Mouse (Mus musculus): ENCODE results near the gene Dnaaf3. TPM values are rescaled to one million over a fixed set of nuclear protein-coding genes. Genes with fewer than 3 reads are reported as not detected.

The Dnaaf3 gene
- polyA plus RNA-seq, 1 experiment from 2014 or later, result 0.85 TPM

GRCm38 (mm10) chr7:4513829-4514712 is 18.2 kb downstream of the Dnaaf3 start:
- no peaks in the 10 kb centered on the region for H3K27me3 ChIP-seq (ENCODE audit: control insufficient read depth, insufficient read depth, low read length)
- no peaks in the 10 kb centered on the region for H3K9me3 ChIP-seq (ENCODE audit: control insufficient read depth, low read length)
- H3K27ac ChIP-seq (ENCODE audit: low read depth, low read length), result no peak overlapping the region
- no peak overlapping the region for H3K4me3 ChIP-seq (ENCODE audit: low read depth, low read length)
- peaks cover 14% of the 10 kb centered on the region for H3K4me1 ChIP-seq (ENCODE audit: control insufficient read depth, insufficient read depth, low read length)
- H3K4me2 ChIP-seq, result no peak overlapping the region
- ATAC-seq (ENCODE audit: low FRiP score) (no peak), DNase-seq (ENCODE audit: low spot score, missing footprints) (no peak)
- no peaks in the 10 kb centered on the region for H3K36me3 ChIP-seq (ENCODE audit: control insufficient read depth, insufficient read depth, low read length)
- H3K9ac ChIP-seq (ENCODE audit: low read length), result no peak overlapping the region
- 54% methylated on average over 6 of the region's 6 CpGs for WGBS

GRCm38 (mm10) chr7:4513236-4513635 is 19.0 kb downstream of the Dnaaf3 start:
- 29% methylated on average over 13 of the region's 13 CpGs for WGBS
- Histone ChIP-seq H3K27me3 (ENCODE audit: control insufficient read depth, insufficient read depth, low read length) (no peaks in the 10 kb centered on the region), H3K4me1 (ENCODE audit: control insufficient read depth, insufficient read depth, low read length) (peaks cover 14% of the 10 kb centered on the region), H3K36me3 (ENCODE audit: control insufficient read depth, insufficient read depth, low read length) (no peaks in the 10 kb centered on the region), H3K4me2 (no peak overlapping the region), H3K9me3 (ENCODE audit: control insufficient read depth, low read length) (no peaks in the 10 kb centered on the region), H3K4me3 (ENCODE audit: low read depth, low read length) (no peak overlapping the region), H3K9ac (ENCODE audit: low read length) (no peak overlapping the region), H3K27ac (ENCODE audit: low read depth, low read length) (no peak overlapping the region)
- peak; percentile 94 for DNase-seq (ENCODE audit: low spot score, missing footprints)
- ATAC-seq (ENCODE audit: low FRiP score), result no peak

- Histone ChIP-seq H3K9me3 (ENCODE audit: control insufficient read depth, low read length) (no peaks in the 10 kb centered on the region), H3K9ac (ENCODE audit: low read length) (no peak overlapping the region), H3K27ac (ENCODE audit: low read depth, low read length) (no peak overlapping the region), H3K4me2 (no peak overlapping the region), H3K27me3 (ENCODE audit: control insufficient read depth, insufficient read depth, low read length) (no peaks in the 10 kb centered on the region), H3K4me3 (ENCODE audit: low read depth, low read length) (no peak overlapping the region), H3K4me1 (ENCODE audit: control insufficient read depth, insufficient read depth, low read length) (peaks cover 14% of the 10 kb centered on the region), H3K36me3 (ENCODE audit: control insufficient read depth, insufficient read depth, low read length) (no peaks in the 10 kb centered on the region)
- no peak for ATAC-seq (ENCODE audit: low FRiP score)
- DNase-seq (ENCODE audit: low spot score, missing footprints), result no peak
- 82% methylated on average over 8 of the region's 8 CpGs for WGBS
Measured at GRCm38 (mm10) chr7:4511489-4512224, 20.6 kb downstream of the Dnaaf3 start.

DNA sequence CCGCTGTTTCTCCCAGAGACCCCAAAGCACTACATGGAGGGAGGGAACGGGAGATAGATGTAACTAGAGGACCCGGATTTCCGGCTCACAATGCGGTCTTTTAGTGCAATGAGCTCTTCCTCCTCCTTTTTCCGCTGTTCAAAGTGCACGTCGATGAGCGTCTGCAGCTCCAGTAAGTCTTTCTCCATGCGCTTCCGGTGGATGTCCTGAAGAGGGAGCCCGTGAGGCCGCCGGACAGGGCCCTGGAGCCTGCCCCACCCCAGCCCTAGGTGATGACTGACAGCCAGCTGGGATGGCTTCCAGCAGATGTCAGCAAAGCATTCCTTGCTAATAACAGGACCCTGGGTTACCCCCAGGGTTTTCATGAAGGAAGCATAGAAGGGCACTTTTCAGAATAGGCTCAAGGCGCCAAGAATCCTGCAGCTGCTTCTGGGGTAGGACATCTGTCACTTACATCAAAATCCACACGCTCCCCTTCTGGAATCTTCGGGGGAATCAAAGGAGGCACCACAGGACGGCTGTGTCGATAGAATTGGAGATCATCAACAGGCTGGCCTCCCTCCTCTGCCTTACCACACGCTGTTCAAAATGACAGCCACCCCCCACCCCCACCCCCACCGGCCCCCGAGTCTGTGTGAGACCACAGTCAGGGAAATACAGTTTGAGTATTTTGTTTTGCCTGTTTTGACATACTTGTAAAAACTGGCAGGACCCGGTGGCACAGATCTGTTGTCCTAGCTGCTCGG is 22.2 kb downstream of the Dnaaf3 start:
- H3K4me2 ChIP-seq, result no peak overlapping the region
- no peaks in the 10 kb centered on the region for H3K27me3 ChIP-seq (ENCODE audit: control insufficient read depth, insufficient read depth, low read length)
- DNase-seq (ENCODE audit: low spot score, missing footprints) (peak; percentile 95), ATAC-seq (ENCODE audit: low FRiP score) (peak; percentile 80)
- no peak overlapping the region for H3K4me3 ChIP-seq (ENCODE audit: low read depth, low read length)
- H3K27ac ChIP-seq (ENCODE audit: low read depth, low read length), result no peak overlapping the region
- WGBS, result 20% methylated on average over 24 of the region's 24 CpGs
- peaks cover 4% of the 10 kb centered on the region for H3K4me1 ChIP-seq (ENCODE audit: control insufficient read depth, insufficient read depth, low read length)
- no peaks in the 10 kb centered on the region for H3K9me3 ChIP-seq (ENCODE audit: control insufficient read depth, low read length)
- no peak overlapping the region for H3K9ac ChIP-seq (ENCODE audit: low read length)
- H3K36me3 ChIP-seq (ENCODE audit: control insufficient read depth, insufficient read depth, low read length), result no peaks in the 10 kb centered on the region

- H3K27me3 ChIP-seq (ENCODE audit: control insufficient read depth, insufficient read depth, low read length), result no peaks in the 10 kb centered on the region
- H3K4me3 ChIP-seq (ENCODE audit: low read depth, low read length), result no peak overlapping the region
- ATAC-seq (ENCODE audit: low FRiP score) (no peak), DNase-seq (ENCODE audit: low spot score, missing footprints) (no peak)
- WGBS, result 89% methylated on average over 8 of the region's 8 CpGs
- H3K27ac ChIP-seq (ENCODE audit: low read depth, low read length), result no peak overlapping the region
- no peak overlapping the region for H3K9ac ChIP-seq (ENCODE audit: low read length)
- no peaks in the 10 kb centered on the region for H3K4me1 ChIP-seq (ENCODE audit: control insufficient read depth, insufficient read depth, low read length)
- no peaks in the 10 kb centered on the region for H3K36me3 ChIP-seq (ENCODE audit: control insufficient read depth, insufficient read depth, low read length)
- H3K9me3 ChIP-seq (ENCODE audit: control insufficient read depth, low read length), result no peaks in the 10 kb centered on the region
- H3K4me2 ChIP-seq, result no peak overlapping the region
Measured at GRCm38 (mm10) chr7:4508739-4509116, 23.5 kb downstream of the Dnaaf3 start.

DNA sequence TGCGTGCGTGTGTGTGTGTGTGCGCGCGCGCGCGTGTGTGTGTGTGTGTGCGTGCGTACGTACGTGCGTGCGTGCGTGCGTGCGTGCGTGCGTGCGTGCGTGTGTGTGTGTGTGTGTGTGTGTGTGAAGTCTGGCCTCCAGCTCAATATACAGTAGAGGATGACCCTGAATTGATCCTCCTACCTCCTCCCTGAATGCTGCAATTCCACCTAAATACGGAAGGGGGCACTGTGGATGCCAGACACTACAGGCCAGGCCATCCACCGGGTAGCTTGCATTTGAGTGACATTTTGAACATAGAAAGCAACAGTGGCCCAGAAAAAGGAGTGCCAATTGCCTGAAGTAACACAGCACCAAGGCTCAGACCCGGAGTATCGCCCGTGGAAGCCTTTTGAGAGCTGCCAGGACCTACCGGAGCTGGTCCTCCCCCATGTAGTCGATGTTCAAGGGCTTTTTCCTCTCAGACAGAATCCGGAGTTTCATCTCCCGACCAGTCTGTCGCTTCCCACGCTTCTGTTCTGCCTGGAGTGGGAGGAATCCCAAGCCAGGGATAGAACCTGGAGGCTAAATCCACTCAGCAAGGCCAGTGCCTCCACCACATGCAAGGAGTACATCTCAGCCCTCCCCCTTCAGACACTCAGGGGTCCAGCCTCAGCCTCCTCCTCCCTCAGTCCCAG is 24.1 kb downstream of the Dnaaf3 start:
- no peak for DNase-seq (ENCODE audit: low spot score, missing footprints)
- WGBS, result 79% methylated on average over 24 of the region's 32 CpGs
- H3K27ac ChIP-seq (ENCODE audit: low read depth, low read length), result no peak overlapping the region

GRCm38 (mm10) chr7:4507220-4507619 is 25.0 kb downstream of the Dnaaf3 start:
- no peak for DNase-seq (ENCODE audit: low spot score, missing footprints)
- H3K27ac ChIP-seq (ENCODE audit: low read depth, low read length), result no peak overlapping the region
- ATAC-seq (ENCODE audit: low FRiP score), result no peak
- no peak overlapping the region for H3K9ac ChIP-seq (ENCODE audit: low read length)
- no peak overlapping the region for H3K4me2 ChIP-seq
- no peaks in the 10 kb centered on the region for H3K36me3 ChIP-seq (ENCODE audit: control insufficient read depth, insufficient read depth, low read length)
- 50% methylated on average over 3 of the region's 4 CpGs for WGBS
- no peaks in the 10 kb centered on the region for H3K27me3 ChIP-seq (ENCODE audit: control insufficient read depth, insufficient read depth, low read length)
- no peaks in the 10 kb centered on the region for H3K4me1 ChIP-seq (ENCODE audit: control insufficient read depth, insufficient read depth, low read length)
- H3K4me3 ChIP-seq (ENCODE audit: low read depth, low read length), result no peak overlapping the region
- H3K9me3 ChIP-seq (ENCODE audit: control insufficient read depth, low read length), result no peaks in the 10 kb centered on the region

More for the DNA sequence above, 24.1 kb downstream of the Dnaaf3 start:
- no peaks in the 10 kb centered on the region for H3K9me3 ChIP-seq (ENCODE audit: control insufficient read depth, low read length)
- H3K9ac ChIP-seq (ENCODE audit: low read length), result no peak overlapping the region
- H3K27me3 ChIP-seq (ENCODE audit: control insufficient read depth, insufficient read depth, low read length), result no peaks in the 10 kb centered on the region
- ATAC-seq (ENCODE audit: low FRiP score), result no peak
- no peaks in the 10 kb centered on the region for H3K36me3 ChIP-seq (ENCODE audit: control insufficient read depth, insufficient read depth, low read length)
- H3K4me1 ChIP-seq (ENCODE audit: control insufficient read depth, insufficient read depth, low read length), result no peaks in the 10 kb centered on the region
- no peak overlapping the region for H3K4me3 ChIP-seq (ENCODE audit: low read depth, low read length)
- H3K4me2 ChIP-seq, result no peak overlapping the region

GRCm38 (mm10) chr7:4504646-4505435 is 27.4 kb downstream of the Dnaaf3 start:
- H3K4me3 ChIP-seq (ENCODE audit: low read depth, low read length), result no peak overlapping the region
- no peak for ATAC-seq (ENCODE audit: low FRiP score)
- no peaks in the 10 kb centered on the region for H3K9me3 ChIP-seq (ENCODE audit: control insufficient read depth, low read length)
- WGBS, result 65% methylated on average over 11 of the region's 11 CpGs
- H3K4me1 ChIP-seq (ENCODE audit: control insufficient read depth, insufficient read depth, low read length), result peaks cover 10% of the 10 kb centered on the region
- H3K9ac ChIP-seq (ENCODE audit: low read length), result no peak overlapping the region
- H3K36me3 ChIP-seq (ENCODE audit: control insufficient read depth, insufficient read depth, low read length), result no peaks in the 10 kb centered on the region
- H3K27ac ChIP-seq (ENCODE audit: low read depth, low read length), result no peak overlapping the region
- H3K4me2 ChIP-seq, result no peak overlapping the region
- DNase-seq (ENCODE audit: low spot score, missing footprints), result no peak
- H3K27me3 ChIP-seq (ENCODE audit: control insufficient read depth, insufficient read depth, low read length), result no peaks in the 10 kb centered on the region
